Mouse (Mus musculus) liver, embryonic 13.5 days (tissue): ENCODE data around the gene Gm28305. TPM values are rescaled to one million over a fixed set of nuclear protein-coding genes. Genes with fewer than 3 reads are reported as not detected.

Experiments
- ATAC-seq: fragments of 200-750 bp; cut with Nextera tagmentation; 2 replicates; pipeline ENCODE4 v1.8.0; 2017; ENCODE audit warnings: low read depth, mild to moderate bottlenecking, moderate number of reproducible peaks, moderate library complexity
- DNase-seq: peaks from one replicate; pipeline ENCODE4 v3.0.0; 2022
- H3K27ac ChIP-seq: fragments of 300-500 bp; sonication (generic); 2 replicates; pipeline ENCODE4 v1.5.1; 2015; ENCODE audit warnings: moderate library complexity, mild to moderate bottlenecking, inconsistent platforms
- H3K27me3 ChIP-seq: fragments of 300-500 bp; sonication (generic); 2 replicates; pipeline ENCODE4 v1.6.1; 2015; ENCODE audit warnings: mild to moderate bottlenecking, inconsistent platforms
- H3K36me3 ChIP-seq: fragments of 300-500 bp; sonication (generic); 2 replicates; pipeline ENCODE4 v1.6.1; 2015; ENCODE audit warnings: mild to moderate bottlenecking, inconsistent platforms
- H3K4me1 ChIP-seq: fragments of 300-500 bp; sonication (generic); replicated peaks from 2 replicates; pipeline ENCODE4 v1.6.1; 2015; ENCODE audit warnings: inconsistent platforms
- H3K4me2 ChIP-seq: fragments of 300-500 bp; sonication (generic); 2 replicates; pipeline ENCODE4 v1.6.1; 2015; ENCODE audit warnings: inconsistent platforms, mild to moderate bottlenecking, moderate library complexity
- H3K4me3 ChIP-seq: fragments of 300-500 bp; sonication (generic); replicated peaks from 2 replicates; pipeline ENCODE4 v1.5.1; 2015; ENCODE audit warnings: mild to moderate bottlenecking, inconsistent platforms
- H3K9ac ChIP-seq: fragments of 300-500 bp; sonication (generic); 2 replicates; pipeline ENCODE4 v1.6.1; 2015; ENCODE audit warnings: mild to moderate bottlenecking, inconsistent platforms
- H3K9me3 ChIP-seq: fragments of 300-500 bp; sonication (generic); replicated peaks from 2 replicates; pipeline ENCODE4 v1.6.1; 2016; ENCODE audit warnings: inconsistent platforms
- WGBS: fragments of 180-500 bp; shearing (Covaris S2); methylation state at CpG from one replicate; pipeline ENCODE4 v1.1.7; 2015; ENCODE audit not compliant: insufficient replicate concordance; 5-methylcytosine and 5-hydroxymethylcytosine counted together
- polyA plus RNA-seq: library from polyadenylated mRNA; unstranded; fragments of >200 nt; fragmentation: Nextera tagmentation; extraction: Ambion mirVana; gene quantifications from 2 replicates; pipeline ENCODE4 v1.2.1, GENCODE M21; 2015

Gene Gm28305
- polyA plus RNA-seq, 1 experiment from 2014 or later, result not detected

DNA sequence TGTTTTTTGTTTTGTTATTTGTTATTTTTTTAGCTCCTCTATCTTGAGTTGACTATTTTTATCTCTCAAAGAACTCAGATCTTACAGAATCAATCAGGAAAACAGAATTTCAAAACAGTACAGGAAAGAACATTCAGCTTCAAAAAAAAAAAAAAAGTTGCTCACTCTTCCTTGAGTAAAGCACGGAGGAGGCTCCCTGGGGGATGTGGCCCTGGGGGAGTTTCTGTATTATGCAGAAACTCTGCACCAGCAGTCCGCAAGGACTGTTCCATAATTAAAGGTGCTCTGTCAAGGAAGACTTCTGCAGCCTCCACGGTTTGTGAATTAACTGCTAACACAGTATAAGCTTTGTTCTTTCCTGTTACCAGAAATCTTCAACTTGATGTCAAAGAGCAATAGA, 61.0 kb downstream of the Gm28305 start:
- no peaks in the 10 kb centered on the region for H3K4me1 ChIP-seq
- no peak overlapping the region for H3K4me2 ChIP-seq
- ATAC-seq (no peak), DNase-seq (no peak)
- 49% methylated on average over 3 of the region's 3 CpGs for whole genome bisulfite sequencing
- no peak overlapping the region for H3K4me3 ChIP-seq
- H3K9ac ChIP-seq, result no peak overlapping the region
- no peak overlapping the region for H3K27ac ChIP-seq
- no peaks in the 10 kb centered on the region for H3K27me3 ChIP-seq
- H3K36me3 ChIP-seq, result peaks cover 9% of the 10 kb centered on the region; the same call in 1 of the 2 replicates
- H3K9me3 ChIP-seq, result no peaks in the 10 kb centered on the region

- H3K9me3 ChIP-seq, result no peaks in the 10 kb centered on the region
- ATAC-seq (no peak), DNase-seq (no peak)
- 44% methylated on average over 6 of the region's 6 CpGs for WGBS
- no peak overlapping the region for H3K27ac ChIP-seq
- no peaks in the 10 kb centered on the region for H3K4me1 ChIP-seq
- no peaks in the 10 kb centered on the region for H3K27me3 ChIP-seq
- no peak overlapping the region for H3K4me3 ChIP-seq
- peaks cover 6% of the 10 kb centered on the region; the same call in 1 of the 2 replicates for H3K36me3 ChIP-seq
- H3K4me2 ChIP-seq, result no peak overlapping the region
- H3K9ac ChIP-seq, result no peak overlapping the region
Measured at GRCm38 (mm10) chr9:104102301-104102700, 61.8 kb downstream of the Gm28305 start.

GRCm38 (mm10) chr9:104102901-104103300, 62.4 kb downstream of the Gm28305 start:
- no peak for ATAC-seq
- H3K9me3 ChIP-seq, result no peaks in the 10 kb centered on the region
- no peak overlapping the region for H3K9ac ChIP-seq
- H3K4me3 ChIP-seq, result no peak overlapping the region
- no peak for DNase-seq
- H3K36me3 ChIP-seq, result peaks cover 4% of the 10 kb centered on the region; the same call in 1 of the 2 replicates
- H3K27me3 ChIP-seq, result no peaks in the 10 kb centered on the region
- H3K27ac ChIP-seq, result no peak overlapping the region
- no peak overlapping the region for H3K4me2 ChIP-seq
- no peaks in the 10 kb centered on the region for H3K4me1 ChIP-seq
- 43% methylated on average over 2 of the region's 2 CpGs for WGBS

- Histone ChIP-seq H3K27me3 (no peaks in the 10 kb centered on the region), H3K9ac (no peak overlapping the region), H3K4me1 (no peaks in the 10 kb centered on the region), H3K27ac (no peak overlapping the region), H3K4me3 (no peak overlapping the region), H3K9me3 (no peaks in the 10 kb centered on the region), H3K36me3 (no peaks in the 10 kb centered on the region), H3K4me2 (no peak overlapping the region)
- 81% methylated on average over 2 of the region's 2 CpGs for WGBS
- ATAC-seq (no peak), DNase-seq (no peak)
Measured at GRCm38 (mm10) chr9:104104986-104105385, 64.5 kb downstream of the Gm28305 start.

GRCm38 (mm10) chr9:104106930-104107329, 66.5 kb downstream of the Gm28305 start:
- H3K9ac ChIP-seq, result no peak overlapping the region
- no peaks in the 10 kb centered on the region for H3K9me3 ChIP-seq
- no peaks in the 10 kb centered on the region for H3K36me3 ChIP-seq
- no peaks in the 10 kb centered on the region for H3K4me1 ChIP-seq
- WGBS, result 69% methylated on average over 9 of the region's 9 CpGs
- no peak for ATAC-seq
- H3K27ac ChIP-seq, result no peak overlapping the region
- no peak overlapping the region for H3K4me3 ChIP-seq
- no peak overlapping the region for H3K4me2 ChIP-seq
- no peak for DNase-seq
- H3K27me3 ChIP-seq, result no peaks in the 10 kb centered on the region

DNA sequence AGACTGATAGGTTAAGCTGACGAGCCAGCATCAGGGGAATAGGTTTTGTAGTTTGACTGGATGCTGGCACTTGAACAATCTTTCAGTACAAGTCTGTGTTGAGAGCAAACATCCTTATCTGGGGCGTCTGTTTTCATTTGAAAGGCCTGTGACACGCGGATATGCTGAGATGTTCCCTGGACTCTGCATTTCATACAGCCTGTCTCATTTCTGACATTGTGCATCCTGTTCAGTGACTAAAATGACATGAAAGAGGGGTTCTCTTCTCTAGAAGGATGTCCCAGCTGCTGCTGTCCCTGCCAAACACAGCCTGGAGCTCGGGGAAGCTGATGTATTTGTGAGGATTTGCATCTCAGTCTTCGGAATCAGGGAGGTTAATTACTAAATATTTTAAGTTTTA, 67.0 kb downstream of the Gm28305 start:
- 60% methylated on average over 6 of the region's 6 CpGs for WGBS
- DNase-seq, result no peak
- H3K27ac ChIP-seq, result no peak overlapping the region; the same call in 1 of the 2 replicates

GRCm38 (mm10) chr9:104108571-104109143, 68.2 kb downstream of the Gm28305 start:
- DNase-seq (no peak), ATAC-seq (no peak)
- WGBS, result 47% methylated on average over 2 of the region's 2 CpGs
- no peak overlapping the region for H3K4me3 ChIP-seq
- no peak overlapping the region for H3K27ac ChIP-seq
- H3K9me3 ChIP-seq, result no peaks in the 10 kb centered on the region
- H3K27me3 ChIP-seq, result no peaks in the 10 kb centered on the region
- no peaks in the 10 kb centered on the region for H3K4me1 ChIP-seq
- H3K9ac ChIP-seq, result no peak overlapping the region
- no peaks in the 10 kb centered on the region for H3K36me3 ChIP-seq
- H3K4me2 ChIP-seq, result no peak overlapping the region

More for the DNA sequence above, 67.0 kb downstream of the Gm28305 start:
- no peaks in the 10 kb centered on the region for H3K4me1 ChIP-seq
- H3K36me3 ChIP-seq, result no peaks in the 10 kb centered on the region
- no peak overlapping the region for H3K9ac ChIP-seq
- ATAC-seq, result no peak
- no peaks in the 10 kb centered on the region for H3K27me3 ChIP-seq
- H3K4me3 ChIP-seq, result no peak overlapping the region
- H3K9me3 ChIP-seq, result no peaks in the 10 kb centered on the region
- no peak overlapping the region for H3K4me2 ChIP-seq

GRCm38 (mm10) chr9:104109151-104109550, 68.7 kb downstream of the Gm28305 start:
- no peaks in the 10 kb centered on the region for H3K4me1 ChIP-seq
- ATAC-seq (no peak), DNase-seq (no peak)
- no peak overlapping the region for H3K4me3 ChIP-seq
- WGBS, result 73% methylated on average over 5 of the region's 5 CpGs
- H3K36me3 ChIP-seq, result 0 out of 2 replicates have a peak, but pooled peaks cover 1% of the 10 kb centered on the region
- no peak overlapping the region for H3K4me2 ChIP-seq
- no peaks in the 10 kb centered on the region for H3K27me3 ChIP-seq
- H3K9me3 ChIP-seq, result no peaks in the 10 kb centered on the region
- H3K9ac ChIP-seq, result no peak overlapping the region
- no peak overlapping the region for H3K27ac ChIP-seq

GRCm38 (mm10) chr9:104123101-104123500, 82.6 kb downstream of the Gm28305 start:
- Histone ChIP-seq H3K9ac (no peak overlapping the region), H3K4me2 (no peak overlapping the region), H3K36me3 (no peaks in the 10 kb centered on the region), H3K4me1 (no peaks in the 10 kb centered on the region), H3K27me3 (no peaks in the 10 kb centered on the region), H3K4me3 (no peak overlapping the region), H3K9me3 (no peaks in the 10 kb centered on the region), H3K27ac (no peak overlapping the region)
- no peak for DNase-seq
- no peak for ATAC-seq
- WGBS, result 28% methylated on average over 5 of the region's 5 CpGs

GRCm38 (mm10) chr9:104123622-104124021, 83.2 kb downstream of the Gm28305 start:
- Histone ChIP-seq H3K9ac (no peak overlapping the region), H3K4me1 (no peaks in the 10 kb centered on the region), H3K4me2 (no peak overlapping the region), H3K9me3 (no peaks in the 10 kb centered on the region), H3K4me3 (no peak overlapping the region), H3K36me3 (no peaks in the 10 kb centered on the region), H3K27me3 (no peaks in the 10 kb centered on the region), H3K27ac (no peak overlapping the region)
- ATAC-seq, result no peak
- WGBS, result 53% methylated on average over 5 of the region's 5 CpGs
- DNase-seq, result no peak
